Mouse (Mus musculus): Measurements from ENCODE around the gene Nlrp6.

DNA sequence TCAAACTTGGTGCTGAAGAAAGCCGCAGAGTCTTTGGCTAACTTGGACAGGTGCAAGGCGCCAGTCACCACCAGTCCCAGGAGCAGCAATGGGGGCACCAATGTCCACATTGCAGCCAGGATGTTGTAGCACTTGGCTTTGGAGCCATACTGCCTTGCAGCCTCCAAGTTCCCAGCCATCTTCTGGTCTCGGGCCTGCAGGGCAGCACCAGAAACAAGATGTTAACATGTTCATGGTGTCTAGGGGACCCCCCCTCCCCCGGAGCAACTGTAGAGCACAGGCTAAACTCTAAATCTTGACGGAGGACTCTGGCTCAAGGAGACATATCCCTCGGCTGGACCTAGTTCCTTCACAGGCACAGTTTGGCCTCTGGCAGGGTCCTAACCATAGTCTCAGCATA lies 28.6 kb downstream of the Nlrp6 start:
- no peak for TF ChIP-seq CTCF (IDR thresholded peaks at IDR 0.05; ENCODE audit: low read depth, low read length)
- no peak for TF ChIP-seq GATA1 (IDR thresholded peaks at IDR 0.05; ENCODE audit: borderline replicate concordance, low read length)
